Mouse (Mus musculus) intestine, embryonic 16.5 days (tissue): ENCODE results near the gene Gm266. TPM values are rescaled to one million over a fixed set of nuclear protein-coding genes. Genes with fewer than 3 reads are reported as not detected.
A peak's percentile ranks its signal among the peaks of the same experiment; 100 is the strongest.

Experiments used
- ATAC-seq: fragments of 200-750 bp; cut with Nextera tagmentation; 2 replicates; pipeline ENCODE4 v1.8.0; 2017; ENCODE audit warnings: moderate TSS enrichment, moderate library complexity
- H3K27ac ChIP-seq: fragments of 300-500 bp; sonication (generic); 2 replicates; pipeline ENCODE4 v1.5.1; 2014; ENCODE audit warnings: mild to moderate bottlenecking, low read length
- H3K27me3 ChIP-seq: fragments of 300-500 bp; sonication (generic); replicated peaks from 2 replicates; pipeline ENCODE4 v1.6.1; 2014; ENCODE audit warnings: low read length, control low read depth, mixed read lengths; ENCODE audit not compliant: control insufficient read depth, insufficient read depth
- H3K36me3 ChIP-seq: fragments of 300-500 bp; sonication (generic); 2 replicates; pipeline ENCODE4 v1.6.1; 2014; ENCODE audit warnings: low read length, control low read depth; ENCODE audit not compliant: control insufficient read depth, insufficient read depth
- H3K4me1 ChIP-seq: fragments of 300-500 bp; sonication (generic); 2 replicates; pipeline ENCODE4 v1.6.1; 2014; ENCODE audit warnings: low read length, control low read depth, mixed read lengths; ENCODE audit not compliant: control insufficient read depth, insufficient read depth
- H3K4me2 ChIP-seq: fragments of 300-500 bp; sonication (generic); 2 replicates; pipeline ENCODE4 v1.6.1; 2014; ENCODE audit warnings: low read depth, low read length, control low read depth
- H3K4me3 ChIP-seq: fragments of 300-500 bp; sonication (generic); 2 replicates; pipeline ENCODE4 v1.5.1; 2014; ENCODE audit warnings: mild to moderate bottlenecking, low read length
- H3K9ac ChIP-seq: fragments of 300-500 bp; sonication (generic); 2 replicates; pipeline ENCODE4 v1.6.1; 2014; ENCODE audit warnings: low read depth, low read length
- H3K9me3 ChIP-seq: fragments of 300-500 bp; sonication (generic); 2 replicates; pipeline ENCODE4 v1.6.1; 2016; ENCODE audit warnings: low read length, control low read depth; ENCODE audit not compliant: control insufficient read depth
- WGBS: fragments of 180-500 bp; shearing (Covaris S2); extraction: QIAGEN DNeasy Blood & Tissue Kit; methylation state at CpG from one replicate; pipeline ENCODE4 v1.1.7; 2014; 5-methylcytosine and 5-hydroxymethylcytosine counted together
- polyA plus RNA-seq: library from polyadenylated mRNA; unstranded; fragments of >200 nt; fragmentation: Nextera tagmentation; extraction: Ambion mirVana; gene quantifications from 2 replicates; pipeline ENCODE4 v1.2.1, GENCODE M21; 2015

Gene Gm266
- polyA plus RNA-seq, 1 experiment from 2014 or later, result 11.7 TPM

GRCm38 (mm10) chr12:111471119-111471518 is 14.5 kb downstream of the Gm266 start:
- H3K27me3 ChIP-seq, result no peaks in the 10 kb centered on the region; the same call in 1 of the 2 replicates
- no peak for ATAC-seq
- H3K9me3 ChIP-seq, result no peaks in the 10 kb centered on the region
- 51% methylated on average over 1 of the region's 1 CpGs for WGBS
- 0 out of 2 replicates have a peak, but pooled peaks cover 4% of the 10 kb centered on the region for H3K4me1 ChIP-seq
- no peak overlapping the region for H3K4me2 ChIP-seq
- H3K9ac ChIP-seq, result no peak overlapping the region
- H3K36me3 ChIP-seq, result no peaks in the 10 kb centered on the region
- H3K27ac ChIP-seq, result no peak overlapping the region
- no peak overlapping the region for H3K4me3 ChIP-seq

- ATAC-seq, result 0 out of 2 replicates have a peak, but pooled peaks have one; percentile 52
- Histone ChIP-seq H3K4me2 (no peak overlapping the region), H3K9me3 (no peaks in the 10 kb centered on the region), H3K27me3 (no peaks in the 10 kb centered on the region; the same call in 1 of the 2 replicates), H3K27ac (no peak overlapping the region), H3K4me3 (no peak overlapping the region), H3K36me3 (no peaks in the 10 kb centered on the region), H3K9ac (no peak overlapping the region), H3K4me1 (no peaks in the 10 kb centered on the region)
- 10% methylated on average over 8 of the region's 8 CpGs for WGBS
These were observed 16.1 kb downstream of the Gm266 start for GRCm38 (mm10) chr12:111469507-111469906.

GRCm38 (mm10) chr12:111468206-111468605 is 17.4 kb downstream of the Gm266 start:
- ATAC-seq, result no peak
- H3K27ac ChIP-seq, result no peak overlapping the region
- 72% methylated on average over 7 of the region's 7 CpGs for WGBS
- no peaks in the 10 kb centered on the region for H3K9me3 ChIP-seq
- no peaks in the 10 kb centered on the region; the same call in 1 of the 2 replicates for H3K27me3 ChIP-seq
- H3K4me1 ChIP-seq, result no peaks in the 10 kb centered on the region
- H3K4me2 ChIP-seq, result no peak overlapping the region
- H3K4me3 ChIP-seq, result no peak overlapping the region
- H3K36me3 ChIP-seq, result no peaks in the 10 kb centered on the region
- no peak overlapping the region for H3K9ac ChIP-seq

DNA sequence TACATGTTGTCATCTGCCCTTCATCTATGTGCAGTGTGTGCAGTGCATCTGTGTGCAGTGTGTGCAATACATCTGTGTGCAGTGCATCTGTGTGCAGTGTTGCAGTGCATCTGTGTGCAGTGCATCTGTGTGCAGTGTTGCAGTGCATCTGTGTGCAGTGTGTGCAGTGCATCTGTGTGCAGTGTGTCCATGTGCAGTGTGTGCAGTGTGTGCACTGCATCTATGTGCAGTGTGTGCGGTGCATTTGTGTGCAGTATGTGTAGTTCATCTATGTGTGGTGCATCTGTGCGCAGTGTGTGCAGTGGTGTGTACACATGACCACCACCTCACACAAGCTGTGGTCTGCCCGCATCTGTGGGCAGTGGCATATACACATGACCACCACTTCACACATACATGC is 19.3 kb downstream of the Gm266 start:
- Histone ChIP-seq H3K4me2 (no peak overlapping the region), H3K27me3 (no peaks in the 10 kb centered on the region; the same call in 1 of the 2 replicates), H3K36me3 (no peaks in the 10 kb centered on the region), H3K4me1 (no peaks in the 10 kb centered on the region), H3K9ac (no peak overlapping the region), H3K27ac (no peak overlapping the region), H3K9me3 (no peaks in the 10 kb centered on the region), H3K4me3 (no peak overlapping the region)
- no peak for ATAC-seq
- 92% methylated on average over 3 of the region's 3 CpGs for WGBS

GRCm38 (mm10) chr12:111463570-111463969 is 22.1 kb downstream of the Gm266 start:
- ATAC-seq, result no peak
- no peak overlapping the region for H3K27ac ChIP-seq
- H3K4me1 ChIP-seq, result no peaks in the 10 kb centered on the region
- no peak overlapping the region for H3K9ac ChIP-seq
- H3K36me3 ChIP-seq, result no peaks in the 10 kb centered on the region
- H3K4me3 ChIP-seq, result no peak overlapping the region
- 73% methylated on average over 7 of the region's 7 CpGs for WGBS
- no peaks in the 10 kb centered on the region for H3K9me3 ChIP-seq
- H3K27me3 ChIP-seq, result no peaks in the 10 kb centered on the region; the same call in 1 of the 2 replicates
- no peak overlapping the region for H3K4me2 ChIP-seq

GRCm38 (mm10) chr12:111457742-111458141 is 27.9 kb downstream of the Gm266 start:
- no peak overlapping the region for H3K27ac ChIP-seq
- no peak overlapping the region for H3K4me3 ChIP-seq
- 89% methylated on average over 1 of the region's 1 CpGs for WGBS
- H3K4me2 ChIP-seq, result no peak overlapping the region
- no peak overlapping the region for H3K9ac ChIP-seq
- no peaks in the 10 kb centered on the region for H3K9me3 ChIP-seq
- ATAC-seq, result no peak
- no peaks in the 10 kb centered on the region; the same call in 1 of the 2 replicates for H3K27me3 ChIP-seq
- no peaks in the 10 kb centered on the region for H3K36me3 ChIP-seq
- peaks cover 17% of the 10 kb centered on the region for H3K4me1 ChIP-seq

- no peak overlapping the region for H3K9ac ChIP-seq
- ATAC-seq, result no peak
- H3K27me3 ChIP-seq, result peaks cover 4% of the 10 kb centered on the region; the same call in 1 of the 2 replicates
- H3K4me1 ChIP-seq, result peaks cover 17% of the 10 kb centered on the region
- WGBS, result 57% methylated on average over 8 of the region's 8 CpGs
- H3K9me3 ChIP-seq, result no peaks in the 10 kb centered on the region
- no peak overlapping the region for H3K27ac ChIP-seq
- no peak overlapping the region for H3K4me3 ChIP-seq
- H3K36me3 ChIP-seq, result no peaks in the 10 kb centered on the region
- no peak overlapping the region for H3K4me2 ChIP-seq
These were observed 29.8 kb downstream of the Gm266 start for GRCm38 (mm10) chr12:111455860-111456259.

DNA sequence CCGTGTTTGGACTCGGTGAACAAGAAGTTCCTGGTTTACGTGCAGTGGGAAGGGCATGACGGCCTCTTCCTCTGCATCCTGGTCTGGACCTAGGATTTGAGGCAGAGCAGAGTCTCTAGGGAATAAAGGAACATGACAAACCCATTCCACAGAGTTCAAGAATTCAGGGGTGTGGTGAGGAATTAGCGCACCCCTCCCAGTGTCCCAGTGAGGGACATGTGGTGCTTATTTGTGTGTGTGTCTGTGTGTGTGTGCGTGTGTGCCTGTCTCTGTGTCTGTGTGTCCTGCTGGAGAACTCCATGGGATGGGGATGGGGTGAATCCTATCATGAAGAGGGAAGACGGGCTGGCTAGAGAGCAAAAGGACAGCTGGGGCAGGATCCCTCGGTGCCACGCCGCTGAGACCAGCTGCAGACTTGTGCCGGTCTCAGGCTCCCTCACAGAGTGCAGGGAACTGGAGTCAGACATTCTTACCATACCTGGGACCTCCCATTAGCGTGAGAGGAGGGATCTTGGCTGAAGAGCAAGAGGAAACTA is 30.2 kb downstream of the Gm266 start:
- 0 out of 2 replicates have a peak, but pooled peaks have one; percentile 5 for ATAC-seq
- 57% methylated on average over 12 of the region's 12 CpGs for WGBS
- H3K27me3 ChIP-seq, result peaks cover 7% of the 10 kb centered on the region
- H3K9me3 ChIP-seq, result no peaks in the 10 kb centered on the region
- H3K9ac ChIP-seq, result no peak overlapping the region
- 0 out of 2 replicates have a peak overlapping the region, but pooled peaks have one; percentile 16 for H3K27ac ChIP-seq
- no peaks in the 10 kb centered on the region for H3K36me3 ChIP-seq
- no peak overlapping the region for H3K4me2 ChIP-seq
- H3K4me1 ChIP-seq, result peaks cover 17% of the 10 kb centered on the region
- no peak overlapping the region for H3K4me3 ChIP-seq

- H3K27me3 ChIP-seq, result peaks cover 12% of the 10 kb centered on the region
- no peak overlapping the region for H3K9ac ChIP-seq
These were observed 30.9 kb downstream of the Gm266 start for GRCm38 (mm10) chr12:111454543-111455280.

More at GRCm38 (mm10) chr12:111454543-111455280, 30.9 kb downstream of the Gm266 start:
- Histone ChIP-seq H3K4me2 (no peak overlapping the region), H3K4me1 (peaks cover 21% of the 10 kb centered on the region), H3K27ac (0 out of 2 replicates have a peak overlapping the region, but pooled peaks have one; percentile 16), H3K9me3 (no peaks in the 10 kb centered on the region), H3K36me3 (no peaks in the 10 kb centered on the region), H3K4me3 (no peak overlapping the region)
- ATAC-seq, result peak; percentile 47
- 48% methylated on average over 10 of the region's 10 CpGs for WGBS
